Mouse (Mus musculus): Measurements from ENCODE around the gene Gnmt. TPM values are rescaled to one million over a fixed set of nuclear protein-coding genes. Genes with fewer than 3 reads are reported as not detected.
A peak's percentile ranks its signal among the peaks of the same experiment; 100 is the strongest.
"Not testable (repeated sequence)": the region's sequence is repeated elsewhere in the genome, so short reads cannot be mapped to it uniquely, and the experiment has no call there.

The Gnmt gene
- polyA plus RNA-seq (2016; fragmentation: Nextera tagmentation; extraction: Ambion mirVana): 0.35 and 0.62 TPM in 2 replicates

DNA sequence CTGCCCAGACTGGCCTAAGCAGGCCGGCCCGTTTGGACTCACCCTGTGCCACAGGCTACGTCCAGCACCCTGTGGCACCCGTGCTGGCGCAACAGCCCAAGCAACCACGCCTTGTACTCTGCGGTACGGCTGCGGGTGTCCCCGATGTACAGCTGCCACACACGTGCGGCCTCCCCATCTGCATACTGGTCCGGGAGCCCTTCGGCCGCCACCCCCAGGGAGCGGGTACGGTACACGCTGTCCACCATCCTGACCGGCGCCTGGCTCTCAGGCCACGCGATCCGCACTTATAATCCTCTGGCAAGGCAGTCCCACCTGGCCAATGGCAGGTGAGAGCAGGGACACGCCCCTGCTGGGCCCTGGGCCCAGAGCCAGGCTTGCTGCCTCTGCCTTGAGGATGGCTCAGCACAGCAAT, at the start of gene Gnmt:
Gene Gnmt (minus strand): TSS at position 265 of the 415 bp plus-strand sequence.
- H3K9me3 ChIP-seq (replicated peaks): no peaks in the 10 kb centered on the region
- no peak within 1 kb of the TSS for H3K27ac ChIP-seq (replicated peaks)

DNA sequence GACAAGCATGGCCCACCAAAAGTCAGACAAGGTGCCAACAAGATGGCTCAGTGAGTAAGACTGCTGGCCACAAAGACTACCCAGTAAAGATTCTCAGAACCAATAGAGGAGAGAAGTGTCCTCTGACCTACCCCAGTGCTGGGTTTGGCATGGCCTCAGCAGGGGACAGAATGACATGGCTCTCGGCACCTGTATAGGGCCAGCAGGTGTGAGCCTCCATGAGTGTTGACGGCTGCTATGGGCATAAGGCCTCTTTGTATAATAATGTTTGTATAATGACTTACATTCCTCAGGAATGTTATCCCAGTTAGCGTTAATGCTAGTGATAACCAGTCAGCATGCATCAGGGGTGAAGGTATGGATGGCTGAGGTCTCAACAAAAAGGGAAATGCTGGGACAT, 47.1 kb upstream of the Gnmt start:
- peaks cover 73% of the 10 kb centered on the region for H3K36me3 ChIP-seq
- H3K27ac ChIP-seq (replicated peaks): no peak overlapping the region
- peaks cover 25% of the 10 kb centered on the region for H3K4me1 ChIP-seq
- no peaks in the 10 kb centered on the region for H3K9me3 ChIP-seq (replicated peaks)
- DNase-seq (ENCODE audit: low spot score): no peak
- WGBS: 89% methylated on average over 3 of the region's 3 CpGs
- no peak overlapping the region for H3K4me3 ChIP-seq
- no peaks in the 10 kb centered on the region for H3K27me3 ChIP-seq (ENCODE audit: low read depth, poor library complexity, severe bottlenecking)

More for the DNA sequence above, at the start of gene Gnmt:
- Histone ChIP-seq H3K4me3 (no peak within 1 kb of the TSS), H3K4me1 (peaks cover 11% of the 10 kb centered on the region), H3K27me3 (ENCODE audit: low read depth, poor library complexity, severe bottlenecking) (peaks cover 28% of the 10 kb centered on the region), H3K36me3 (peaks cover 28% of the 10 kb centered on the region)
- DNase-seq (ENCODE audit: low spot score): no peak
- WGBS: 18% methylated on average over 24 of the region's 24 CpGs

DNA sequence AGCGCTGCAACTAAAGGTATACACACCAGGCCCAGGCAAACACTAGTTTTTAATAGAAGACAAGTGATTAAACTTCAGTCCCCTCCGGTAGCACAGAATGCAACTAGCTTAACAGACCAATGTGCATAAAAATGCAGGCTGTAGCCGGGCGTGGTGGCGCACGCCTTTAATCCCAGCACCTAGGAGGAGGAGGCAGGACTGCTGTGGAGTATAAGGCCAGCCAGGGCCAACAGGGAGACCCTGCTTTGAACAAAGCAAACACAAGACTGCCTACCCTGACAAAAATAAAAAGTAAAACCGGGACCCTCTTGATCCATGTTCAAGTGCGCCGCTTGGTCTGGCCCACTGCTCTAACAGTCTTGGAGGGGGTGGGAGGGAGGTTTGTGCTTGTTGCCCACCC, 46.1 kb upstream of the Gnmt start:
- no peaks in the 10 kb centered on the region for H3K27me3 ChIP-seq (ENCODE audit: low read depth, poor library complexity, severe bottlenecking)
- peaks cover 62% of the 10 kb centered on the region for H3K36me3 ChIP-seq
- no peak overlapping the region for H3K4me3 ChIP-seq
- 96% methylated on average over 9 of the region's 9 CpGs for WGBS
- H3K4me1 ChIP-seq: peaks cover 23% of the 10 kb centered on the region
- H3K27ac ChIP-seq (replicated peaks): no peak overlapping the region
- H3K9me3 ChIP-seq (replicated peaks): no peaks in the 10 kb centered on the region
- no peak for DNase-seq (ENCODE audit: low spot score)

DNA sequence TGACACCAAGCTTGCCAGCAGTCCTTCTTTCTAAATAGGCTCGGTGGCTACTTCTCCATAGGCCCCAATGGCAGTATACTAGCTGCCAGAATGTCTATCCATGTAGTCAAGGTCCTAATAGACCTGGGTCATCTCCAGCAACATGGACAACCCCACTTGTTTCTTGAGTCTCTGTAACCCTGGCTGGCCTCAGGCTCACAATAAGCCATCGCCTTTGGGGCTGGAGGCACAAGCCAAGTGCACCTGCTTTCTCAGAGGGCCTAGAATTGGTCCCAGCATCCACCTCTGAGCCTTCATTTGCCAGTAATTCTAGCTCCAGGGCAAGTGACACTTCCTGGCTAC, 45.1 kb upstream of the Gnmt start:
- Histone ChIP-seq H3K4me1 (peaks cover 23% of the 10 kb centered on the region), H3K36me3 (peaks cover 53% of the 10 kb centered on the region), H3K27ac (replicated peaks) (no peak overlapping the region), H3K9me3 (replicated peaks) (no peaks in the 10 kb centered on the region), H3K4me3 (peak overlapping the region; percentile 78), H3K27me3 (ENCODE audit: low read depth, poor library complexity, severe bottlenecking) (no peaks in the 10 kb centered on the region)
- 46% methylated on average over 2 of the region's 2 CpGs for WGBS
- no peak for DNase-seq (ENCODE audit: low spot score)

DNA sequence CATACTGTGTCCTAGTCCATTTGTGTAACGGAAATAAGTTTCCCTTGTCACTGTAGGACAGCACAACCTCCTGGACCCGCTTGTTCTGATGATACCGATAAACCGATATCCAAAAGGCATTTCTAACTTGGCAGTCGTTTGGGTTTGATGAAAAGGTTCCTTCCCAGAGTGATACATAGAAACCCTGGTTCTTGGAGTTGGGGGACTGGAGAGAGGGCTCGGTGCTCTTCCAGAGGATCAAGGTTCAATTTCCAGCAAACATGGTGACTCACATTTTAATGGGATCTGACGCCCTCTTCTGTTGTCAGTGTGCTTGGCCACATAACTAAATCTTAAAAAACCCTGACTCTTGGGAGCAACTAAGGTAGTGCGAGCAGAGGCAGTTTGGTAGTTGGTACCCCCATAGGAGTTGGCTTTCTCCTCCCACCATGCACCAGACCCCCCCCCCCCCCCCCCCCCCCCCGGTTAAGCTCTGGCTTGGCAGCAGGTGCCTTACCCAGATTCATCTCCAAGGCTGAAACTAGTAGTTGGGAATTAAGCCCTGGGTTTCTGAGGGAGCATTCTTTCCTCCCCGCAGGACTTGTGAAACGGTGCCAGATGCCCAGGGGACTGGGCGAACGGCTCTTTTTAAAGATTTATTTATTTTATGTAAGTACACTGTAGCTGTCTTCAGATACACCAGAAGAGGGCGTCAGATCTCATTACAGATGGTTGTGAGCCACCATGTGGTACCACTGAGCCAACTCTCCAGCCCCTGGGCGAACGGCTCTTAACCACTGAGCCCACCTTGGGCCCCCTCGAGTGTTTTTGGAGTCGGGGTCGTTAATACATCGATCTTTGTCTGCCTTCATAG, 44.5 kb upstream of the Gnmt start:
- Histone ChIP-seq H3K4me3 (peak overlapping the region; percentile 78), H3K4me1 (peaks cover 23% of the 10 kb centered on the region), H3K27ac (replicated peaks) (peak overlapping the region; percentile 88; the same call in 1 of the 2 replicates), H3K27me3 (ENCODE audit: low read depth, poor library complexity, severe bottlenecking) (no peaks in the 10 kb centered on the region), H3K36me3 (peaks cover 47% of the 10 kb centered on the region), H3K9me3 (replicated peaks) (no peaks in the 10 kb centered on the region)
- DNase-seq (ENCODE audit: low spot score): peak; percentile 40
- 12% methylated on average over 19 of the region's 20 CpGs for WGBS

DNA sequence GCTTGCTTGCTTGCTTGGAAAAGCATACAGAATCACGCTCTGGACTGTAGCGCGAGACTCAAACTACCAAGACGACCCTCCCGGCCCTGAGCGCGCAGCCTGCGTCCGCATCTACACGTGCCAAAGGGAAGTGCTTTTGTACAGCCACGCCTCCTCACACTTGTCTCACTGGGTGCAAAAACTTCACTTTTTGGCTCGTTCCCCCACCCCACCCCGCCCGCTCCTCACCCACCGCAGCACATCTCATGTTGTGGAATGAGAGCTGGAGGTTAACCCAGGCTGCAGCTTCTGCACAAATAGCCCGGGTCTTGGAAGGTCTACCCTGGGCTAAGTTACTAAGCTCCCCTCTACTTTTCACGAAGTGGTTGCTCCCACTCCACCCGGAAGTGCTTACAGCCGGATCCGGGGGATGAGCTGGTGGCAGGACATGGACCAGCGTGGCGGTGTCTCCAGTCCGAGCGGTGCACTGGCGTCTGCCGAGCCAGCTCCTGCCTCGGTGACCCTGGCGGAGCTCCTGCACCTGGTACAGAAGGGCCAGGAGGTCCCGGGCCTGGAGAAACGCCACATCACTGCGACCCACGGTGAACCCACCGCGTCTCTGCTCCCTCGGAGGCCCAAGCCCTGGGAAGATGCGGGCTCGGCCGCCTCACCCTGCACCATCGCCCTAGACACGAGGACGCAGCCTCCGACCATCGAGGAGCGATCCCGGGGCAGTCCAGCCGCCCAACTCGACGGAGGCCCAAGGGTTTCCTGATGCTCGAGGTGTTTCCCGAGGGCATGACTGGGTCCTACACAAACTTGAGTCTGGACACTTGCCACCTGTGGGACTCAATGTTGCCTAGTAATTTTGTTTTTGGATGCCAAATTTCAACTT, 43.7 kb upstream of the Gnmt start, which contains the start of gene 2310039H08Rik:
Gene 2310039H08Rik (plus strand): TSS at position 232 of the 874 bp plus-strand sequence.
- Histone ChIP-seq H3K4me3 (peak within 1 kb of the TSS; percentile 78), H3K36me3 (peaks cover 38% of the 10 kb centered on the region), H3K27me3 (ENCODE audit: low read depth, poor library complexity, severe bottlenecking) (no peaks in the 10 kb centered on the region), H3K27ac (replicated peaks) (peak within 1 kb of the TSS; percentile 88), H3K4me1 (peaks cover 27% of the 10 kb centered on the region), H3K9me3 (replicated peaks) (no peaks in the 10 kb centered on the region)
- under 1% methylated on average over 50 of the region's 50 CpGs for WGBS
- peak; percentile 91 for DNase-seq (ENCODE audit: low spot score)

DNA sequence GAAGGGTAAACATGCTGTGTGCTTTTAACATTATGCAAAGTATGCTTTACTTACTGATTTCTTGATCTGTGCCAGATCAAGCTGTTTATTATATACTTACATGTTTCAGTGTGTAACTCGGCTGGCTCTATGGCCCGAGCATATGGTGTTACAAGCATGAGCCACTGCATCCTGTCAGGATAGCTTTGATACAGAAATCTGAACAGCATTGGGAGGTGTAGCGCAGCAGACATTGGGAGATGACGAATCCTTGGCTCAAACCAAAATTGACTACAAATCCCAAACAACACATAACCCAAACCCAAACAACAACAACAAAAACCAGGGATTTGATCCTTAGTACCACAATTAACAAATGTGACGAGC, 43.1 kb upstream of the Gnmt start:
- WGBS: 9% methylated on average over 5 of the region's 5 CpGs
- peaks cover 32% of the 10 kb centered on the region for H3K36me3 ChIP-seq

DNA sequence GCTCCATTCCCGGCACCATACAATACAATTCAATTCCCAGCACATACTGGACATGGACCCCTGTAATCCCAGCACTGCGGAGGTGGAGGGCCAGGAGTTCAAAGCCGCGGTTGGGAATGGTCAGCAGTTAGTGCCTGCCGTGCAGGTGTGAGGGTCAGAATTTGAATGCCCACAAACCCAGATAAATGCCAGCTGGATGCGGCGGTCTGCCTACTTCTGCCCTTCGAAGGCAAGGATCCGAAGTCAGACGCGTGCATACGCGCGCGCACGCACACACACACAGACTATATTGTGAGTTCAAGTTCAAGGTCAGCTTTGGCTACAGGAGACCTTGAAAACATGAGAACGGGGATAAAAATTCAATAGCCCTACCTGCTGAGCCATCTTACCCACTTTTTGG, 42.6 kb upstream of the Gnmt start:
- H3K4me3 ChIP-seq: peak overlapping the region; percentile 78
- H3K4me1 ChIP-seq: peaks cover 27% of the 10 kb centered on the region
- DNase-seq (ENCODE audit: low spot score): no peak
- no peaks in the 10 kb centered on the region for H3K27me3 ChIP-seq (ENCODE audit: low read depth, poor library complexity, severe bottlenecking)
- 72% methylated on average over 17 of the region's 17 CpGs for WGBS
- peak overlapping the region; percentile 88; the same call in 1 of the 2 replicates for H3K27ac ChIP-seq (replicated peaks)
- H3K9me3 ChIP-seq (replicated peaks): no peaks in the 10 kb centered on the region
- peaks cover 28% of the 10 kb centered on the region for H3K36me3 ChIP-seq

More for the DNA sequence above, 43.1 kb upstream of the Gnmt start:
- DNase-seq (ENCODE audit: low spot score): no peak
- Histone ChIP-seq H3K27me3 (ENCODE audit: low read depth, poor library complexity, severe bottlenecking) (no peaks in the 10 kb centered on the region), H3K4me1 (peaks cover 27% of the 10 kb centered on the region), H3K4me3 (peak overlapping the region; percentile 78), H3K27ac (replicated peaks) (peak overlapping the region; percentile 88), H3K9me3 (replicated peaks) (no peaks in the 10 kb centered on the region)

DNA sequence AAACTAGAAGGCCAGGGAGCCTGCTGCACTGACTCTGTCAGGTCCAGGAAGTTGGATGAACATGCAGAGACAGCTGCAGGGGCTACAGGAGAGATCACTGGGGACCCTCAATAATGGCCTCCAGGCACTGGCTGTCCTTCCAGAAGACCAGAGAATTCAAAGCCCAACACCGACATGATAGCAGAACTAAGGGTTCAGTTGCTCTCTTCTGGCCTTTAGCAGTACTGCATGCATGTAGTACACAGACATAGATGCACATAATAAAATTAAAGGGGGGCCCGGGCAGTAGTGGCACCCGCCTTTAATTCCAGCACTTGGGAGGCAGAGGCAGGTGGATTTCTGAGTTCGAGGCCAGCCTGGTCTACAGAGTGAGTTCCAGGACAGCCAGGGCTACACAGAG, 42.1 kb upstream of the Gnmt start:
- peaks cover 27% of the 10 kb centered on the region for H3K4me1 ChIP-seq
- H3K4me3 ChIP-seq: no peak overlapping the region
- no peak overlapping the region for H3K27ac ChIP-seq (replicated peaks)
- H3K27me3 ChIP-seq (ENCODE audit: low read depth, poor library complexity, severe bottlenecking): no peaks in the 10 kb centered on the region
- H3K9me3 ChIP-seq (replicated peaks): no peaks in the 10 kb centered on the region
- H3K36me3 ChIP-seq: peaks cover 22% of the 10 kb centered on the region
- no peak for DNase-seq (ENCODE audit: low spot score)
- 84% methylated on average over 4 of the region's 4 CpGs for WGBS

DNA sequence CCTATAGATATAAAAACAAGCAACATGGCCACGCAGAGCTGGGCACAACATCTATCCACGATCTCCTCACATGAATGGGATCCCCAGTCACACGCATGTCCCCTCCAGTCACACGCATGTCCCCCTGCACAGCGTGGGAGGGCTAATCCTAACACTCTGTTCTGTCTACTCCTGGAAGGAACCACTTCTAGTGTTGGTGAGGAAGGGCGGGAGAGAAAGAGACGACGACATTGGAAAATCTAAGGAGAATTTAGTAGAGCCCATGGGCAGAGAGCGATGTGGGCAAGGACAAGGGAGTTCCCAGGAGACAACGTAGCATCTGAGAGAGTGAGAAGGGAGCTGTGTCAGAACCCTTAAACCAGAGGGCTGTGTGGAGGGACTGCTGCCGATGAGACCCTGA, 41.6 kb upstream of the Gnmt start:
- Histone ChIP-seq H3K9me3 (replicated peaks) (no peaks in the 10 kb centered on the region), H3K4me3 (no peak overlapping the region), H3K27me3 (ENCODE audit: low read depth, poor library complexity, severe bottlenecking) (no peaks in the 10 kb centered on the region), H3K4me1 (peaks cover 27% of the 10 kb centered on the region), H3K36me3 (peaks cover 17% of the 10 kb centered on the region), H3K27ac (replicated peaks) (no peak overlapping the region)
- WGBS: 91% methylated on average over 11 of the region's 11 CpGs
- DNase-seq (ENCODE audit: low spot score): no peak

DNA sequence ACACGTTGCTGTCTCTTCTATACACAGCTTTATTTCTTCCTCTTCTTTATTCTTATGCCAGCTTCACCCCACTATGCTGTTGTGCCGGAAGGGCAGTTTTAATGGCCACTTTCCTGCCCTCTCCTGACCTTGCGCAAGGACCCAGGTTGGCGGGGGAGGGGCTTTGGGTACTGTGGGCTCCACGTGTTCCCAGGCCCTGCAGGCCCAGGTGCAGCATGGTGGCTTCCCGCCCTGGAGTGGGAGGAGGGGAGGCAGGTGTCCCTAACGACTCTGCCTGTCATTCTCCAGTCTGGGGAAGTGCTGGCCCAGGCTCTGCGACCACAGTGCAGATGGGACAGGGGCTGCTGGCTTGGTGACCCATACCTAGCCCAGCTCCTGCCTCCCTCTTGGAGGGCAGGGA, 38.9 kb upstream of the Gnmt start:
- peaks cover 13% of the 10 kb centered on the region for H3K4me1 ChIP-seq
- H3K27ac ChIP-seq (replicated peaks): no peak overlapping the region
- H3K4me3 ChIP-seq: no peak overlapping the region
- H3K27me3 ChIP-seq (ENCODE audit: low read depth, poor library complexity, severe bottlenecking): no peaks in the 10 kb centered on the region
- DNase-seq (ENCODE audit: low spot score): no peak
- H3K36me3 ChIP-seq: no peaks in the 10 kb centered on the region
- H3K9me3 ChIP-seq (replicated peaks): no peaks in the 10 kb centered on the region
- WGBS: 56% methylated on average over 8 of the region's 8 CpGs

DNA sequence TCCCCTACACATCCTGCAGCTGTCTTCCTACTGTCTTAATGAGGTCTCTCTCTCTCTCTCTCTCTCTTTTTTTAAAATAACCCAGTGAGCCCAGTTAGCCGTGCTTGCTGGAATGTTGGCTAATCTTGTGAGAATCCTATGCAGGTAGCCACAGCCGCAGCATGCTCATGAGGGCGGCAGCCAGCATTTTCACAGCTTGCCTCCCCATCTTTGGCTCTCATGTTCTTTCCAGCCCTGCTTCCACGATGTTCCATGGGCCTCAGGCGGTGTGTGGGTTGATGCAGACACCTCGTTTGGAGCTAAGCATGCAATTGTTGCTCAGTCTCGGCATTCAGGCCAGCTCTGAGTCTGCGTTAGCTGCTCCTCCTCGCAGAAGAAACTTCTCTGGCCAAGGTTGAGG, 35.9 kb upstream of the Gnmt start:
- H3K36me3 ChIP-seq; H3K9me3 ChIP-seq (replicated peaks); H3K27me3 ChIP-seq (ENCODE audit: low read depth, poor library complexity, severe bottlenecking); H3K27ac ChIP-seq (replicated peaks); DNase-seq (ENCODE audit: low spot score); H3K4me1 ChIP-seq; H3K4me3 ChIP-seq: not testable (repeated sequence)
- WGBS: 77% methylated on average over 9 of the region's 9 CpGs

DNA sequence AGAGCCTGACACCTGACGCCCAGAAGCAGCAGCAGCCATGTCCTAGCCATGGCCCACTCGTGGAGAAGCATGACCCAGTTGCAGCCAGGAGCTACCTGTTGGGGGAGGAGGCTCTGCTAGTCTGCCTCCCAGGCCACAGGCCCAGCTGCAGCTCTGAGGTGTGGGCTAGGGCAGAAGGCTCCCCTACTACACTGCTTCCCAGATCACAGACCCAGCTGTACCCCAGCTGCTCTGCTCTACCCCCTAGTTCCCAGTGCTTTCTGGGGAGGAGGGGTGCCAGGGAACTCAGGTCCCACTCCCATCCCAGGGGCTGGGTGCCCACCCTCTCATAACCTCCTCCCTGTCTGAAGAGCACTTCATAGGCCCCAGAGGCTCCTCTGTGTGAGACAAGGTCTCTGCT, 34.6 kb upstream of the Gnmt start, which contains the start of gene Ptcra:
Gene Ptcra (minus strand): TSS at position 169 of the 400 bp plus-strand sequence.
- Histone ChIP-seq H3K4me3 (no peak within 1 kb of the TSS), H3K4me1 (peaks cover 4% of the 10 kb centered on the region; the same call in 1 of the 2 replicates), H3K27me3 (ENCODE audit: low read depth, poor library complexity, severe bottlenecking) (no peaks in the 10 kb centered on the region), H3K27ac (replicated peaks) (no peak within 1 kb of the TSS), H3K36me3 (no peaks in the 10 kb centered on the region), H3K9me3 (replicated peaks) (no peaks in the 10 kb centered on the region)
- 72% methylated on average over 2 of the region's 2 CpGs for WGBS
- no peak for DNase-seq (ENCODE audit: low spot score)

Data from midbrain, embryonic 10.5 days (tissue).